Mouse (Mus musculus) left cerebral cortex, postnatal 36 days (tissue): ENCODE data around the gene Rnf11. TPM values are rescaled to one million over a fixed set of nuclear protein-coding genes. Genes with fewer than 3 reads are reported as not detected.

Source experiments
- DNase-seq, 2 experiments: peaks; one replicate each; pipeline ENCODE4 v3.0.0; 2021 to 2022; ENCODE audit warnings: low spot score in 2 of 2, mixed read lengths in 1 of 2
- intact Hi-C: fragments of 180-260 bp; cut with DNase I; formaldehyde crosslinking; loops from one replicate; pipeline ENCODE4 v1.15.1; 2025
- total RNA-seq, 2 experiments: library from RNA; stranded (reverse); gene quantifications; 2 replicates each; pipeline ENCODE4 v1.2.3; 2021

Rnf11 gene
- 100 to 1,000 TPM; 207 to 216 TPM for total RNA-seq

DNA sequence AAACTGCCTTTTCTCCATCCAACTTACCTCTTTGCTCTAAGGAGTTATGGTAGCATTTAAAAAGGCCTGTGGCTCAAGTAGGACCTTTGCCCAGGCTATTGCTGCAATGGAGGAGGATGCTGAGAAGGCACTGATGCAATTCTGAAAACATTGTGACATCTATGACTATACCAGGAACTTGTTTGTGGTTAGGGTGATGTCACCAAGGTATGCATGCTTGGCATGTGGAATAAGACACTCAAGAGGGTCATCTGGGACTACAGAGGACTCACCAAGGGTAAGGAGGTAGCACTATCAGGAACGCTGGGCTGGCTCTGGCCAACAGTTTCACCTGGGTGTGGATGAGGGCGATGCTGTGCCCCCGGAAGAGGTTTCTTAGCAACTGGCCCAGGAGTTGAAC, at the start of gene Rnf11:
Gene Rnf11, minus strand, starts transcription at position 108 of the 400 bp plus-strand sequence.
- intact Hi-C loops: no loop called here
- DNase-seq: no peak

DNA sequence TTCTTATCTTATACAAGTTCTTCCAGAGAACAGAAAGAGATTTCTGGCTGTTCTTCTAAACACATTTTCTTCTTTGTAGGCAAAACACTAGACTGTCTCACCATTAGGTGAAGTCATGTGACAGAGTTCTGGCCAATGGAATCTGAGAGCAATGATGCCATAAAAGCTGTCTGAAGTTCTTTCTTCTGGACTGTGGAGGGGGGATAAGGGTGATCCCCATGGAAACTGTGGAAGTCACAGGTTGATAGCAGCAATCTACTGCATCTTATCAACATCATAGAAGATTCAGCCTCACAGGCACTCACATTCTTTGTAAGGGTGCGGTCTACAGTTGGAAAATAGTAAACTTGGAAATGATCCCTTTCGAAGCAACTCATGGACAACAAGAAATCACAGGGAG, 46.6 kb upstream of the Rnf11 start, which contains the start of gene 4930522H14Rik:
Gene 4930522H14Rik, minus strand, starts transcription at position 187 of the 400 bp plus-strand sequence.
- no peak for DNase-seq
- intact Hi-C loops: no loop called here

DNA sequence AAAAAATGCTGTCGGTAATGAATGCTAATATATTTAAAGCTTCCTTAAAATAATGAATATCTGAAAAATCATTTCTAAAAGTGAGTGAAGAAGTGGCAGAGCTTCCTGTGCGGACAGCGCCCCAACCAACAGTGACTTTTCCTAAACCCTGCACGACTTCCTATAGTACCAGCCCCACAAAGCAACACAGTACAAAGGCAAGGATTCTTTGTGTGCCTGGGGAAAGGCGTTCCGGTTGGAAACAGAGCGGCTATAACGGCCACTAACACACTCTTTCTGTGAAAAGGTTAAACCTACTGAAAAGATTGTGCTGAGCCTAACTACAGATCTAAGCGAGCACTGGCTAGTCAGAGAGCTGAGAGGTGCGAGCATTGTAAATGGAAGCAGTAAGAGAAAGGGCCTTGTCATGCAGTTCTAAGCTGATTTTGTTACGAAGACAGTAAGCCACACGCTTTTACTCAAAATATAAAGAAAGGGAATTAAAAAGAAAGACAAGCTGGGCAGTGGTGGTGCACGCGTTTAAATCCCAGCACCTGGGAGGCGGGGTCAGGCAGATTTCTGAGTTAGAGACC, 45.8 kb upstream of the Rnf11 start:
- no peak for DNase-seq
- intact Hi-C loops: no loop called here

DNA sequence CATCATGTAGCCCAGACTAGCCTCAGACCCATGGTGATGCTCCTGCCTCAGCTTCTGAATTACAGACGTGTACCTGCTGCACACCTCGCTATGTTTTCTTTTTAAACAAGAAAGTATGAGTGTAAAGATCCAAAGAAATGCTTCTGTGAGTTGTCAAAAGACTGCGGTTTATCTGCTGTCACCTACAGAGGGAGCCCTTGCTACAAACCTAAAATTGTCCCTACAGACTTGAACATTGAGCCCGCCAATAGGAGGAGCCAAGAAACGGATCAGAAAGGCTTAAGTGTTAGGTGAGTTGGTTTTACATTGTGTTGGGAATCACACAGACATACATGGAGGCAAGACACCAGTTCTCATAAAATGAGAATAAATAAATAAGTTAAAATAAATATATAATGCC, 20.4 kb upstream of the Rnf11 start:
- peak; percentile 5 to 27 for DNase-seq
- intact Hi-C loops: loop anchor here (10.0 kb wide), 2 partner anchors 200 to 520 kb away; no protein-coding TSS in a partner anchor

DNA sequence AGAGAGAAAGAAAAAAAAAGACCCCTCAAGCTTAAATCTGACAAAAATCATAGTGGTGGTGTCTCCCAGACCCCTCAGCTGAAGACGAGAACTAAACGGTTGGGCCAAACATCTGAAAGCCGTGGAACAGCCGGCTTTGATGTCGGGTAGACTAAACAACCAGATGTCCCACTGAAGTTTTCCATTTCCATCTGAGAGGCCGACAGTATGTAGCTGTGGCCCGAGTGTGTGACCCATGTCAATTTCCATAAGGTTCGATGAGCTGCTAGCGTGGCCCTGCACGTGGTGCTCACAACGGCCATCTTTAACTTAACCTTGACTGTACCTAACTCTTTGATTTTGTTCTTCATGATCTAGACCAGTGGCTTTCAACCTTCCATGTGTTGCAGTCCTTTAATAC, 13.9 kb upstream of the Rnf11 start:
- intact Hi-C loops: no loop called here
- DNase-seq: no peak

DNA sequence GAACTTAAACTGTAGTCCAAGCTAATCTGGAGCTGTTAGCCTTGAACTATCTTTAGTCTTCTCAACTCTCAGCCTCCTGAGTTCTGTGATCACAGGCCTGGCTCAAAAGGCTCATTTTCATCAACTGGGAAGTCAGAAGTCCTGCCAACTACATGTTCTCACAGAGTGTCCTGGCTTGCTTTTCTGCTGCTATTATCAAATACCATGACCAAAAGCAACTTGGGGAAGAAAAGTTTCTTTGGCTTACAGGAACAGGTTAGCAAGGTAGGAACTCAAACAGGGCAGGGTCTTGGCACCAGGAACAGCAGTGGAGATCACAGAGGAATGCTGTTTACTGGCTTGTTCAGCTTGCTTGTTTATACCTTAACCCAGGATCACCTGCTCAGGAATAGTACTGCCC, 9.1 kb upstream of the Rnf11 start:
- intact Hi-C loops: no loop called here
- DNase-seq: no peak

DNA sequence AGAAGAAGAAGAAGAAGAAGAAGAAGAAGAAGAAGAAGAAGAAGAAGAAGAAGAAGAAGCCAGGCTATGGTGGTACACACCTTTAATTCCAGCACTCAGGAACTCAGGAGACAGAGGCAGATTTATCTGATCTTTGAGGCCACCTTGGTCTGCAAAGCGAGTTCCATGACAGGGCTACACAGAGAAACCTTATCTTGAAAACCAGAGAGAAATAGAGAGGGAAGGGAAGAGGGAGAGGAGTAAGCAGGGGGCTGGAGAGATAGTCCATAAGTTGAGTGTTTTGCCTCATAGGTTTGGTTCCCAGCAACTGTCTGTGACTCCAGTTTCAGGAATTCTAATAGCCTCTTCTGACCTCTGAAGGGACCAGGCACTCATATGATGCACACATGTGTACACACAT, 4.3 kb upstream of the Rnf11 start:
- intact Hi-C loops: no loop called here
- DNase-seq: no peak

DNA sequence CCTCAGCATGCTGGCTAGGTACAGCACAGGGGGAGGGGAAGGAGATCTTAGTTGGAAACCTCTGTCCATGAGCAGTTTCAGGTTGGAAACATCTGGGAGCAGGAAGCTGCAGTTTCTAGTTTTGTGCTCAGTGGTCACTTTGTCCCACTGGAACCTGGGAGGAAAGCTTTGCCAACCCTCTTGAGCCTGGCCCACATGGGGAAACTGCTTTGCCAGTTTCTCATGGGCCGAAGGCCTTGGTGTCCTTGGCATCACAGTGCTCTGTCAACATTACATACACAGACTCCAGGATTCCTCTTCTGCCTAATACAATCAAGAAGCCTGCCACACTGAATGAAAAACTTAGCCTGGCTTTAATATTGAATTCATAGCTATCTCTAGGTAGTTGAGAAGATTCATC, 1.8 kb downstream of the Rnf11 start:
- no peak for DNase-seq
- intact Hi-C loops: no loop called here

DNA sequence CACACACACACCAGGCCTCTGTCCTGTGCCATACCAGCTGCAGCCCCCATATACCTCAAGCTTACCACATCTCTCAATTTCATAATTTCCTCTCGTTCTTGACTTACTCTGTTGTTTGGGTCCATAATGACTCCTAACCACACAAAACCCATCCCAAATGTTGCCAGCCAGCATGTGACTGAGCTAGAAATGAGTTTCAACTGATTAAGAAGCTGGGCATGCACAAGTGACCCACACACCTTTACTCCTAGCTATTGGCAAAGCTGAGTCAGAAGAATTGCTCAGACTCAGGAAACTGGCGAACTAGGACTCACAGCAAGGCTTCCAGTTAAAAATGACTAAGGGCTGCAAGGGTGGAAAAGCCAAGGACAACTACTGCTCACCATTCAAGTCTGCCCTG, 3.1 kb downstream of the Rnf11 start:
- intact Hi-C loops: no loop called here

DNA sequence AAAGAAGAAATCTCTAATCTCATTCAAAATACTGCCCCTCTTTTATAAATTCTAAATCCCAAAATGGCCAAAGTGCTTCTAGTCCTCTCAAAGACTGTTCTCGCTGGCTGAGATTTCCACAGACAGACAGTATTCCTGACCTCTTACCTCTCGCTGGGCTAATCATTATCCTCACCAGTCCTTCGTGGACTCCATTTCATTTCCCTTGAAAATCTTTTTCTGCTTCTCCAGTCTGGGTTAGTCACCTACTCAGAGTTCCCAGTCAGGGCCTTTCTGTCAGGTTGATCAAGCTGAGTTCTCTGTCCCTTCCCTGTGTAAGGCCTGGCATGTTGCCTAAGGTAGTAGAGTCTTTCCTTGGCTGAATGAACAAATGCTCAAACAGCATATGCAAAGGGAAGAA, 7.1 kb downstream of the Rnf11 start:
- no peak for DNase-seq
- intact Hi-C loops: loop anchor here (5.0 kb wide), 1 partner anchor 200 kb away; the partner anchor contains the start of gene Faf1

More for the DNA sequence above, 3.1 kb downstream of the Rnf11 start:
- no peak for DNase-seq

DNA sequence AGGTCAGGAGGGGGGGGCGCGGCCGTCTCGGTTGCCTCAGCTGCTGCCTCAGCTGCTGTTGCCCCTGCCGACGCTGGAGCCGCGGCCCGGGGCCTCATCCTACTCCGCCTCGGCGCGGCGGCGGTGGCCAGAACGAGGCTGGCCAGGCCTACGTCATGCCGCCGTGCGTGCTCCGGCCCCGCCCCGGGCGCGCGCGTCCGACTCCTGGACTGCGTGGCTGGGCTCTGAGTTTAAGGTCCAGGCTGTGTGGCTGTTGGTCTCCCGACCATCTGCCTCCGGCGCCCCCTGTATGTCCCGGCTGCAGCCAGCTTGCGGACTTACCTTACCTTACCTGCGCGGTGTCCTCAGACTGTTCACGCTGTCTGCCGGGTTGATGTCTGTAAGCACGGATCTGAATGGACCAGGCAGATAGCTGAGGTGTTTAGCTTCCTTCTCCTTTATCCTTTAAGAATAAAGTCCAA, 7.9 kb downstream of the Rnf11 start:
- intact Hi-C loops: loop anchor here (5.0 kb wide), 1 partner anchor 201 kb away; the partner anchor contains the start of gene Faf1

DNA sequence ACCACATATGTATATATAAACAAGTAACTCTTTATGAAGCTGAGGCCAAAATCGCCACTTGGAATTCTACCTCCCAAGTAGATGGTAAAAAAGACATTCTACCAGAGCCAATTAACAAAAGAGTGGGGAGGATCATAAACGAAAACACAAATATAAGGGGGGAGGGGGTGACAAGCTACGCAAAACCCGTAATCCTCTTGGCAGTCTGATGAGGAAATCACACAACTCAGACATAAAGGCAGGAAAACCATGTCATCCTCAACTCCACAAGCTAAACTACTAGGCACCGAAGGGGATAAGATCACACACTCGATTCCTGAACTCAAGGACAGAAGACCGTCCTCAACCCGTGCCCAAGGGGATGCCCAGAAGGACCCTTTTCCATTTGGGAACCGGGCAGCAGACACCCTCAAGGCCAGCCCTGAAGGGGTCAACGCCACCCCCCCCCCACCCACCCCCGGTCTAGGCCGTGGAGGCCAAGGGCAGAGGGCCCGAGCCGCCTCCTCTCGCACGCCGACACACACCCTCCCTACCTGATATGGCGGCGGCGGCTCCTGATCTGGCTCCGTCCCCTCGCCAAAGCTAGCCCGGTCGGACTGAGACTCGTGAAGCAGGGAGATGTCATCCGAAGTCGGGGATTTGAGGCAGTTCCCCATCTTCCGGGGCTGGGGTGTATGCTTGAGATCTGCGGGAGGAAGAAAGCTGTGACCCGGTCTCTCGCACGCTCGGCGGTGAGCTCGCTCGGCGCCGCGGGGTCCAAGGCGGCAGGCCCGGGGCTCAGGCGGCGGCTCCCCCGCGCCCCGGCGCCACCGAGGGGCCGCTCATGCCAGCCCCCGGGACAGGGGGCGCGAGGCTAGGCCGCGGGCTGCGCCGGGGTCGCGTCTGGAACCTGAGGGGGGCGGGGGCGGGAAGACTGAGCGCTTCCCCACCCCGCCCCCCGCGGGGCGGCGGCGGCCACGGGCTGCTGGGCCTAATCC, 8.7 kb downstream of the Rnf11 start:
- intact Hi-C loops: loop anchor here (5.0 kb wide), 1 partner anchor 201 kb away; the partner anchor contains the start of gene Faf1
- peak; percentile 47 for DNase-seq

More for the DNA sequence above, 7.9 kb downstream of the Rnf11 start:
- peak; percentile 89 to 92 for DNase-seq

DNA sequence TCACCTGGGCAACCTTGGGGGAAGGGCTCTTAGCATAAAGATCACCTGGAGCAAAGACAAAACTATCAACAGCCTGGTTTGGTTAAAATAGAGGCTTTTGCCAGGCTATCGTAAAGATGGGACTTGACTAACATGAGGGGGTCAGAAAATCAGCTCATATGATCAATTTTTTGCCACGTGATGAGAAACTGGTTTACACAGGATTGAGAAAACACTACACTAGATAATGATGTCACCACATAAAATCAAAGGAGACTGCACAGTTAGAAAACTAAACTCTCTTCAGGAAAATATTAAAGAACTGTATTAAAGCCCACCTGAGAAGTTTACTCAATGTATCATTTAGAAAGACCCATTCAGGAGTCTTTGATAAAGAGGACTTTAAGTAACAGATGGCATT, 9.4 kb downstream of the Rnf11 start:
- intact Hi-C loops: loop anchor here (5.0 kb wide), 1 partner anchor 202 kb away; the partner anchor contains the start of gene Faf1
- DNase-seq: no peak

DNA sequence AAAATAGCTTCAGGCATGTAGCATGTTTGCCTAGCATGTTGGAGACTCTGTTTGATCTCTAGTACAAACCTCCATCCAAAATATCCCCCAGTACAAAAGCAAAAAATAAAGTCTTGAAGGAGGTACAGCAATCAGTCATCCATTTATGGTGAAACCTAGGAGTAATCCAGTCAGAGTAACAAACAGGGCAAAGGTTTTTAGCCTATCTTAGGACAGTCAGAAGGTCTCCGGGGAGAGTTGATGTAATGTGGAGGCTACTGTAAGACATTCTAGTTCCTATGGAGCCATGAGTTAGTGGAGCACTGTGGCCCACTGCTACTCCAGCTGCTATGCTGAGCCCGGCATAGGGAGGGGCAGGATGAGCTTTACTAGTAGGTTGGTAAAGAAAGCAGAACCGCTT, 12.0 kb downstream of the Rnf11 start:
- DNase-seq: no peak
- intact Hi-C loops: no loop called here

DNA sequence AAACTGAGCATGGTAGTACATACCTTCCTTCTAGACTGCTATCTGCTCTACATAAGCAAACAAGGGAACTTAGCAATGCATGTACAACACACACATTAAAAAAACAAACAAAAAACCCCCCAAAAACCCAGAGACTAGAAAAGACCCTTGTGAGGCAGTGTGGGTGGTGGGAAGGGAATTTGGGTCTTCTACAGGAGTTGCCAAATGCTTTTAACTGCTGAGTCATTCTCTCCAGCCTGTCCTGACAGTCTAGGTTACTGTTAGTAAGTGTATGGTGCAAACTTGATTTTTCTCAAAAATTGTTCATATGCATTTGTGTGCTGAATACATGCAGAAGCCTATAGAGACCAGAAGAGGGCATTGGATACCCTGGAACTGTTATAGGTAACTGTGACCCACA, 12.9 kb downstream of the Rnf11 start:
- intact Hi-C loops: no loop called here
- DNase-seq: no peak

DNA sequence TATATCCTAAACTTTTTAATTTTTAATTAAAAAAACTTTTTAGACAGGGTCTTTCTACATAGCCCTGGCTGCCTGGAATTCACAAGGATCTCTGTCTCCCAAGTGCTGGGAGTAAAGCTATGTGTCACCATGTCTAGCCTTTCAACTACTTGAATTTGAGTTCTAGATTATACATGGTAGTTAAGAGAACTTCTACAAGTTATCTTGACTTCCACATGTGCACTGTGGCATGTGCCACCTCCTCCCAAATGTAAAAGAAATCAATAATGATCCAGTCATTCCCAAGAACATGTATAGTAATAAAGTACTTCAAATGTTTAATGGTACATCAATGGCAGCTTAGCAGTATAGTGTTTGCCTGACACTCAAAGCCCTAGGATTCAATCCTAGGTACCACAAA, 16.8 kb downstream of the Rnf11 start:
- no peak for DNase-seq
- intact Hi-C loops: no loop called here

DNA sequence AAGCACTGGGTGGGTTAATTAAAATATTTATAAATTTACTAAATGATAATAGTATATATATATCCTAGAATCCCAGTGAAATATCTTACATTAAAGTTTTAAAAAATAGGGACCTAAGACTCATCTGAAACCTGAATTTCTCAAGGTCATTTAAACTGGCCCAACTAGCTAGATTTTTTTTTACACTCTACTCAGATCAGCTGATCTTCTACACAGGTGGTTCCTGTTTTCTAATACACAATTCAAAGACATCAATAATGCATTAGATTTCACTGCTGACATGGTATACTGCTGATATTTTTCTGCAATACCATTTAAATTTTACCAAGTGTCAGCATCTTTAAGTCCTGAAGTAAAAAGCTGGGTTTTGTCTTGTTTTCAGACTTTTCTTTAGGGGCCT, 20.6 kb downstream of the Rnf11 start:
- DNase-seq: no peak
- intact Hi-C loops: no loop called here

DNA sequence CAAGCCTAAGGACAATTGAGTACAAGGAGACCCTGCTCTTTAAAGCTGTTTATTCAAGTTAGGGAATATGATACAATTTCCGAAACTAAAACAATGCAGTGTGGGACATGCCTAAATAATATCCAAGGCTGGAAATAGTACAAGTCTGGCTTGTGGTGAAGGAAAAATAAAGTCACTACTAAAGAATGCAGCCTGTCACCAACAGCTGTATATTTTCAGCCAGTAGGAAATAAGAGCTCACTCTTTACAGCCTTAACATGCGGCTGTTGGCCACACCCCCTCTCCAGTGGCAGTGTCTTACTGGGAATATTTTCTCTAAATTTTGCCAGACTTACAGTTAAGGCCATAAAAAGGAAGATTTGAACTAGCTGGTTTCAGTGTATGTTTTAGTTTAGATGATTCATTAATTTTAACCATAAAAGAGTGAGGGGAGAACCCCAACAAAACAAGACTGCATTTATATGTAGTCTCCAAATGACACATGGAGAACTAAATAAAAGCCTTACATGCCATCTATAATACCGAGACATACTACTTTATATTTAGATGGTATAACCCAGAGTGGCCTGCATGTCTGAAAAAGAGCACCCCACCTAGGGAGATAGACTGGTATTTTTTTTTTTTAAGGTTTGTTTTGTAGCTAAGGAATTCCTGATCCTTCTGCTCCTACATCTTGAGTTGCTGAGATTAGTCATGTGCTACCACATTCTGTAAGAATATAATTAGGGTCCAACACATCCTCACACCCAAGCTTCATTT, 23.9 kb downstream of the Rnf11 start:
- intact Hi-C loops: no loop called here

DNA sequence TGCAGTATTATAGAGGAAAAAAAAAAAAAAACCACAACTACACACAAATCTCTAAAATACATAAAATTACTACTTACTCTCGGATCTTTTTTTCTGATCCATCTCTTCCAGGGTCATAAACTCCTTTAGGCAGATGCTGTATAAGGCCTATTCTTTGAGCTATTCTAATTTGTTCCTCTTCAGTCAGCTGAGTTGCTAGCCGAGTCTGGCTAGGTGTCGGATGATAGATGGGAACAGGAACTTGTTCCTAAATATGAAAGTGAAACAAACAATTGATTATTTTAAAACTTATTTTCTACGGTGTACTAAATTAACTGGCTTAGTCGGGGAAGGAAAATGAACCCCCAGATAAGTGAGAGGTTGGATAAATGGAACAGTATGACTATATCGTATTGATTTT, 27.7 kb downstream of the Rnf11 start:
- no peak for DNase-seq
- intact Hi-C loops: no loop called here

More for the DNA sequence above, 23.9 kb downstream of the Rnf11 start:
- DNase-seq: no peak

DNA sequence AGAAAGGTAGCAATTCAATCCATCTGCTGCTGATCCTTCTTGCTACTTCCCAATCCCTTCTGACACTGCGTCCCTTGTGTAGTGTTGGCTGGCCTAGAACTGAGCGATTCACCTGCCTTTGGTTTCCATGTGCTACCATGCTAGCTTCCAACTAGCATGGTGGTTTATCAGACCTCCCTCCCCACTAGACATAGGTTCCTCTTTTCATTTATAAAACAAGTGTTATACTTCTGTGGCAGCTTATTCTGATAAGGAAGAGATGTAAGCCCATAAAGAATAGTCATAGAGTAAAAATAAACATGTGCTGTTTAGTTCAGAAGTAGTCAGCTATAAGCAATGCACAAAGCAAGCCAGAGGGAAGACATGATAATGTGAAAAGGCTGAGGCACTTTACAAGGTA, 36.0 kb downstream of the Rnf11 start:
- DNase-seq: no peak
- intact Hi-C loops: no loop called here
